ENCODE assay signal across 23 mouse cellular contexts in genomic region chr12:76872767-76873316, GRCm38 (mm10). TPM values are rescaled to one million over a fixed set of nuclear protein-coding genes. Genes with fewer than 3 reads are reported as not detected.
"Had no signal": no experiment of that assay in that cellular context is flagged by ENCODE, and none has a peak within 500 bp of the region (broad histone marks: within the 10 kb centered on the region; RNA-seq: fewer than 3 reads in every experiment).

No protein-coding gene starts in this region.

- H3K4me3 ChIP-seq: limb, embryonic 10.5 days; limb, embryonic 13.5 days; liver, embryonic 12.5 days; liver, embryonic 15.5 days; lung, embryonic 15.5 days; megakaryocyte, embryonic 14.5 days; midbrain, embryonic 10.5 days; midbrain, embryonic 13.5 days; myocyte; neural tube, embryonic 13.5 days had no signal

- H3K27me3 ChIP-seq: limb, embryonic 13.5 days; liver, embryonic 12.5 days; liver, embryonic 15.5 days; lung, embryonic 15.5 days; megakaryocyte, embryonic 14.5 days; midbrain, embryonic 13.5 days; neural tube, embryonic 13.5 days had no signal

- H3K27ac ChIP-seq: limb, embryonic 10.5 days; limb, embryonic 13.5 days; liver, embryonic 12.5 days; liver, embryonic 15.5 days; lung, embryonic 15.5 days; midbrain, embryonic 10.5 days; midbrain, embryonic 13.5 days; neural tube, embryonic 13.5 days had no signal

- DNase-seq: kidney, postnatal 14 days; kidney, postnatal 4 days; liver; lung, adult 18-20 months; lung, postnatal 10 days; lung, postnatal 36 days; retina, postnatal 1 day; right cerebral cortex, postnatal 25 days; thymus, adult 18-20 months; thymus, postnatal 36 days had no signal

- H3K9me3 ChIP-seq: limb, embryonic 10.5 days; limb, embryonic 13.5 days; liver, embryonic 12.5 days; liver, embryonic 15.5 days; lung, embryonic 15.5 days; megakaryocyte, embryonic 14.5 days; midbrain, embryonic 10.5 days; midbrain, embryonic 13.5 days; neural tube, embryonic 13.5 days had no signal

- H3K4me1 ChIP-seq: liver, embryonic 12.5 days; liver, embryonic 15.5 days; lung, embryonic 15.5 days; midbrain, embryonic 10.5 days; neural tube, embryonic 13.5 days had no signal

- ATAC-seq: liver, embryonic 12.5 days; midbrain, embryonic 13.5 days; midbrain, embryonic 16.5 days had no signal

- H3K9ac ChIP-seq: limb, embryonic 13.5 days; liver, embryonic 12.5 days; liver, embryonic 15.5 days; lung, embryonic 15.5 days; midbrain, embryonic 13.5 days; neural tube, embryonic 13.5 days had no signal

- H3K4me2 ChIP-seq: limb, embryonic 13.5 days; liver, embryonic 12.5 days; liver, embryonic 15.5 days; lung, embryonic 15.5 days; midbrain, embryonic 13.5 days; neural tube, embryonic 13.5 days had no signal

RNA-seq across cellular contexts. Expression of gene Rab15, which starts 50.1 kb away (rescaled TPM):
- total RNA-seq: monocyte, adult 5-6 weeks; neutrophil, adult 5-6 weeks had no signal
